Mouse (Mus musculus) intestine, embryonic 15.5 days (tissue): Measurements from ENCODE around the gene Cmah. TPM values are rescaled to one million over a fixed set of nuclear protein-coding genes. Genes with fewer than 3 reads are reported as not detected.
A peak's percentile ranks its signal among the peaks of the same experiment; 100 is the strongest.
"Not testable (repeated sequence)": the region's sequence is repeated elsewhere in the genome, so short reads cannot be mapped to it uniquely, and the experiment has no call there.

Experiments used
- ATAC-seq: fragments of 200-750 bp; cut with Nextera tagmentation; 2 replicates; pipeline ENCODE4 v1.8.0; 2017; ENCODE audit warnings: moderate TSS enrichment, moderate library complexity
- H3K27ac ChIP-seq: fragments of 300-500 bp; sonication (generic); 2 replicates; pipeline ENCODE4 v1.5.1; 2015; ENCODE audit warnings: mild to moderate bottlenecking, inconsistent platforms
- H3K27me3 ChIP-seq: fragments of 300-500 bp; sonication (generic); replicated peaks from 2 replicates; pipeline ENCODE4 v1.6.1; 2015; ENCODE audit warnings: inconsistent platforms
- H3K36me3 ChIP-seq: fragments of 300-500 bp; sonication (generic); 2 replicates; pipeline ENCODE4 v1.6.1; 2015; ENCODE audit warnings: inconsistent platforms
- H3K4me1 ChIP-seq: fragments of 300-500 bp; sonication (generic); replicated peaks from 2 replicates; pipeline ENCODE4 v1.6.1; 2015; ENCODE audit warnings: inconsistent platforms
- H3K4me2 ChIP-seq: fragments of 300-500 bp; sonication (generic); replicated peaks from 2 replicates; pipeline ENCODE4 v1.6.1; 2015; ENCODE audit warnings: mild to moderate bottlenecking, inconsistent platforms
- H3K4me3 ChIP-seq: fragments of 300-500 bp; sonication (generic); replicated peaks from 2 replicates; pipeline ENCODE4 v1.5.1; 2015; ENCODE audit warnings: inconsistent platforms
- H3K9ac ChIP-seq: fragments of 300-500 bp; sonication (generic); 2 replicates; pipeline ENCODE4 v1.6.1; 2015; ENCODE audit warnings: inconsistent platforms
- H3K9me3 ChIP-seq: fragments of 300-500 bp; sonication (generic); 2 replicates; pipeline ENCODE4 v1.6.1; 2016; ENCODE audit warnings: inconsistent platforms
- WGBS: fragments of 180-500 bp; shearing (Covaris S2); methylation state at CpG from one replicate; pipeline ENCODE4 v1.1.7; 2015; 5-methylcytosine and 5-hydroxymethylcytosine counted together
- polyA plus RNA-seq: library from polyadenylated mRNA; unstranded; fragments of >200 nt; fragmentation: Nextera tagmentation; extraction: Ambion mirVana; gene quantifications from 2 replicates; pipeline ENCODE4 v1.2.1, GENCODE M21; 2015

Gene Cmah
- polyA plus RNA-seq, 1 experiment from 2014 or later, result 0.39 TPM

- no peaks in the 10 kb centered on the region for H3K36me3 ChIP-seq
- H3K9ac ChIP-seq, result no peak overlapping the region
- H3K4me1 ChIP-seq, result no peaks in the 10 kb centered on the region
- H3K9me3 ChIP-seq, result no peaks in the 10 kb centered on the region
- WGBS, result 89% methylated on average over 5 of the region's 5 CpGs
- H3K27ac ChIP-seq, result no peak overlapping the region
- no peak overlapping the region for H3K4me3 ChIP-seq
- no peak for ATAC-seq
- H3K4me2 ChIP-seq, result no peak overlapping the region
- no peaks in the 10 kb centered on the region for H3K27me3 ChIP-seq
Observed at GRCm38 (mm10) chr13:24354751-24355150, 27.5 kb downstream of the Cmah start.

DNA sequence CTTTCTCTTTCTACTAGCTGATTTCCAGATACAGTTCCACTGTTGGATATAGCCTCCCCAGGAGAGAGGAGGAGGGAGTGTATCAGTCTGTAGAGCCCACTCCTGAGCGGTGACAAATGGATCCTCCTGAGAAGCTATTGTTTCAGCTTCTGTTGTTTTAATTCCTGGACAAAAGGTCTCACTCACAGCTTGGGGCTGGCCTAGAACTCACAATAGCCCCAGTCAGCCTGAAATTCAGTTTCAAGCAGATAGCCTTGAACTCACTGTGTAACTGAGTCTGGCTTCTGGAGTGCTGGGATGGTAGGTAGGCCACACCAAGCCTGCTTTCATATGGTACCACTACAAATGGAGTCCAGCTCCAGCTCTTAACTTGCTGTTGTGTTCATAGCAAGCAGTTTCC, 32.0 kb downstream of the Cmah start:
- 69% methylated on average over 1 of the region's 1 CpGs for WGBS
- H3K27ac ChIP-seq, result peak overlapping the region; percentile 48; the same call in 1 of the 2 replicates
- H3K4me2 ChIP-seq, result no peak overlapping the region

DNA sequence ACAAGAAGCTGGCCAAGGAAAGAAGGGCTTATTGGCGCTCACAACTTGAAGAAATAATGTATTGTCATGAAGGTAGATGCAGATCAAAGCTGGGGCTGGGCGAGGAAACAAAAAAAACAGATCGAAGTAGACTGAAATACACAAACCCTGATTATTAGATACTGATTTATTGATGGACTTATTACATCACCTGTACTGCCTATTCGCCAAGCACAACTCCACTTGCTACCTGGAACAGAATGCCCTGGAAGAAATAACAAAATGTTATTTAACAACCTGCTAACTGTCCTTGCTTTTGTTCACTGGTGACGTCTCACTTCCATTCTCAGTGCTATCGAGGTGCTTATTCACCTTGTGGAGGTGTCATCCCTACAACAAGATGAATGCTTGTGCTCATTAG, 38.0 kb downstream of the Cmah start:
- H3K36me3 ChIP-seq, result no peaks in the 10 kb centered on the region
- H3K9me3 ChIP-seq, result no peaks in the 10 kb centered on the region
- no peak overlapping the region for H3K4me2 ChIP-seq
- no peaks in the 10 kb centered on the region for H3K4me1 ChIP-seq
- WGBS, result 92% methylated on average over 6 of the region's 6 CpGs
- no peak overlapping the region for H3K4me3 ChIP-seq
- no peak overlapping the region for H3K27ac ChIP-seq
- H3K27me3 ChIP-seq, result no peaks in the 10 kb centered on the region
- ATAC-seq, result no peak
- H3K9ac ChIP-seq, result no peak overlapping the region

More for the DNA sequence above, 32.0 kb downstream of the Cmah start:
- H3K36me3 ChIP-seq, result no peaks in the 10 kb centered on the region
- no peak overlapping the region for H3K4me3 ChIP-seq
- no peaks in the 10 kb centered on the region for H3K9me3 ChIP-seq
- no peaks in the 10 kb centered on the region for H3K27me3 ChIP-seq
- ATAC-seq, result no peak
- no peaks in the 10 kb centered on the region for H3K4me1 ChIP-seq
- H3K9ac ChIP-seq, result no peak overlapping the region

DNA sequence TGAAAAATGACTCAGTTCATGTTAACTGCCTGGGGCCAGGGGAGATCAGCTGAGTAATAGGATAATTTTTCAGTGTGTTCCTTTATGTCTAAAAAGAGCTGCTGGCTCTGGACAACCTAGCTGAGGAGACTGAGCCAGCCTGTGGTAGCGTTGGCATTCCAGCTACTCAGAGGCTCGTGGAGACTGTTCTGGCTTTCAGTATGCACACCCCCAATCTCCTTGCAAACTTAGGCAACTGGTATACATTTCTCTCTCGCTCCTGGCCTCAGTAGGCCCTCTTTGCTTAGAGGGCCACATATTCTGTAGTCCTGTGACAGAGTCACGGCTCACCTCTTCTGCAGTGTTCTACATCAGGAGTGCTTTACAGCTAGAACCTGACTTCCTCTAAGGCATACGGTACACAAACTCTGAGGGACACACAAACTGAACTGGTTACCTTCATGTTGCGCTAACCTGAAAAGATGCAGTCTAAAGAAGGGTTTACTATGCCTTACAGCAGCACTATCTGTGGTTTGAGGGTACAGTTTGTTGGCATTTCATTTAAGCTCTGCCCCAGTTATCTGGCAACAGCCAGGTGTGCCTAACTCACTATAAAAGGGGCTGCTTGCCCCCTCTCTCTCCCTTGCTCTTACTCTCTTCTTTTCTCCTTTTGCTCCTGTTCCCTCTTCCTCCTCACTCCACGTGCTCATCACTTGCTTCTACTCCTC, 45.8 kb downstream of the Cmah start:
- H3K9me3 ChIP-seq, result no peaks in the 10 kb centered on the region
- H3K27me3 ChIP-seq, result no peaks in the 10 kb centered on the region
- no peak overlapping the region for H3K4me3 ChIP-seq
- no peak overlapping the region for H3K9ac ChIP-seq
- no peak overlapping the region for H3K27ac ChIP-seq
- ATAC-seq, result no peak
- no peaks in the 10 kb centered on the region for H3K36me3 ChIP-seq
- no peaks in the 10 kb centered on the region for H3K4me1 ChIP-seq
- no peak overlapping the region for H3K4me2 ChIP-seq
- WGBS, result 84% methylated on average over 7 of the region's 7 CpGs

- H3K4me2 ChIP-seq, H3K4me3 ChIP-seq, H3K4me1 ChIP-seq, ATAC-seq, H3K27me3 ChIP-seq, H3K9me3 ChIP-seq, H3K27ac ChIP-seq, H3K36me3 ChIP-seq, H3K9ac ChIP-seq: not testable (repeated sequence)
- WGBS, result 80% methylated on average over 6 of the region's 6 CpGs
Observed at GRCm38 (mm10) chr13:24374606-24375005, 47.4 kb downstream of the Cmah start.

DNA sequence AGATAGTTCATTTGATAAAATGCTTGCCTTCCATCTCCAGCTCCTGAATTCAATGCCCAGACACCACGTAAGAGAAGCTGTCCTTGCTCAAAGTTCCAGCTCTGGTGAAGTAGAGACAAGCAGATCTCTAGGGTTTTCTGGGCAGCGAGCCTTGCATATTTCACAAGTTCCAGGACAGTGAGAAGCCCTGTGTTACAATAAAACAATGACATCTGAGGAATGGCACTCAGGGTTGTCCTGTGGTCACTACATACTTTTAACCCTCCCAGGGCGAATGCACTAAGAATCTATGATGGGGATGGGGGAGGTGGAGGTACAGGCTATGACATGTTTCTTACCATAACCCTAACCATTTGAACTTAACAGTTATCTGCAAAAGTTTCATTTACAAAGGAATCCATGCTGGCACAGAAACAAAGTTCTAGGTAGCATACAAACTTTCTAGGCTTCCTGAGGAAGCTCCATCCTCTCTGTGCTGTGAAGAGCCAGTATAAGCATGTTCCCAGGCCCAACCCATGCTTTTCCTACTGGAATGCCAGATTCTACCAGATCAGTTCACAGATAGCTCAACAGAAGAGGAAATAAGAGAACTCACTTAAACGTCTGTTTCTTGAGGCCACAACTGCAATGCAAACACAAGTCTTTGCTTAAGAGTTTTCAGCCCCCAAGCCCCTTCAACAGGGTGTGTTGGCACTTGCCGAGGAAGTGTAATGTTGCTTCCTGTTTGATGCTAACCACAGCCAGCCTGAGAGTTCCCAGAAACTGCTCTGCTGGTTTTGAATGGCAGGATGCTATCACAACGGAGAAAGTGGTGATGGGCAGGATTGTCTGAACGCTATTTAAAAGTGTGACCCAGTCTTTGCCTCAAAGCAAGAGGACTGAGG, 48.4 kb downstream of the Cmah start:
- Histone ChIP-seq H3K36me3 (no peaks in the 10 kb centered on the region), H3K9me3 (no peaks in the 10 kb centered on the region), H3K4me2 (no peak overlapping the region), H3K9ac (no peak overlapping the region), H3K4me1 (no peaks in the 10 kb centered on the region), H3K4me3 (no peak overlapping the region), H3K27ac (no peak overlapping the region), H3K27me3 (no peaks in the 10 kb centered on the region)
- WGBS, result 61% methylated on average over 7 of the region's 7 CpGs
- no peak for ATAC-seq

- Histone ChIP-seq H3K4me3 (no peak overlapping the region), H3K27me3 (no peaks in the 10 kb centered on the region), H3K4me1 (no peaks in the 10 kb centered on the region), H3K36me3 (no peaks in the 10 kb centered on the region), H3K27ac (no peak overlapping the region), H3K9ac (no peak overlapping the region), H3K9me3 (no peaks in the 10 kb centered on the region), H3K4me2 (no peak overlapping the region)
- ATAC-seq, result no peak
- WGBS, result 75% methylated on average over 6 of the region's 6 CpGs
Observed at GRCm38 (mm10) chr13:24380713-24381112, 53.5 kb downstream of the Cmah start.

DNA sequence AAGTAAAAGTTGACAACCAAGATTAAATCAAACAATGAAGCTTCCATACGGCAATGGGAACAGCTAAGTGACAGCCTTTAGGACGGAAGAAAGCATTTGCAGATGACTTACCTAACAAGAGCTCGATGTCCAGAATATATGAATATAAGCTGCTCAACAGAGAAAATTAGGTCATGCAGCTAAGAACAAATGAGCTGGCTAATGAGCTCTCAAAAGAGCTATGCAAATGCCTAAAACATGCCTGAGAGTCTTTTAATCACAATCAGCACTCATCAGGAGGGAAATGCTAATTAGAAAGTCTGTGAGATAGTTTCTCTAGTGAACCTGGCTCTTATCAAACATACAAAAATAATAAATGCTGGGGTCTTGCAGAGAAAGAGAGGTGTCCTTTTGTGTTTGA, 56.7 kb downstream of the Cmah start:
- 84% methylated on average over 3 of the region's 3 CpGs for WGBS
- no peaks in the 10 kb centered on the region for H3K36me3 ChIP-seq
- H3K4me1 ChIP-seq, result no peaks in the 10 kb centered on the region
- H3K9me3 ChIP-seq, result no peaks in the 10 kb centered on the region
- ATAC-seq, result no peak
- no peak overlapping the region for H3K9ac ChIP-seq
- no peak overlapping the region for H3K4me3 ChIP-seq
- no peak overlapping the region for H3K27ac ChIP-seq
- no peaks in the 10 kb centered on the region for H3K27me3 ChIP-seq
- no peak overlapping the region for H3K4me2 ChIP-seq

DNA sequence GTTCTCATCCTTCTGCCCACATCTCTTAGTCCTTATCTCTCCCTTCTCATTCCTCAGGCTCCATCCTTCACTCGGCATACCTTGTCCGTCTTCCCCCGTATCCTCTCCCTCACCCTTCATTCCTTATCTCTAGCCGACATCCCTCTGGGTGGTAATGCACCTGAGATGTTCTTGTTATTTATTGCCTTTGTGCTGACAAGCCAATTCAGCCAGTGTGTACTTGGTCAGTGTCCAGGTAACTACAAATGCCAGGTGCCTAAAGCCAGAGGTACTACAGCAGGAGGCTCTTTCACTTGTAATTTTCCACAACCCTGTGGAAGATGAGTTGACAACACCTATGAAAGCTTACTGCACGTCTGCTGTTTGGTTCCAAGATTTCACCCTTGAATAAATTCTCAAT, 64.7 kb downstream of the Cmah start:
- ATAC-seq, result no peak
- H3K27me3 ChIP-seq, result no peaks in the 10 kb centered on the region
- H3K9me3 ChIP-seq, result no peaks in the 10 kb centered on the region
- no peak overlapping the region for H3K27ac ChIP-seq
- H3K9ac ChIP-seq, result no peak overlapping the region
- no peaks in the 10 kb centered on the region for H3K36me3 ChIP-seq
- no peak overlapping the region for H3K4me3 ChIP-seq
- 69% methylated on average over 5 of the region's 5 CpGs for WGBS
- H3K4me1 ChIP-seq, result no peaks in the 10 kb centered on the region; the same call in 1 of the 2 replicates
- no peak overlapping the region for H3K4me2 ChIP-seq

GRCm38 (mm10) chr13:24392655-24393054, 65.5 kb downstream of the Cmah start:
- Histone ChIP-seq H3K27me3 (no peaks in the 10 kb centered on the region), H3K36me3 (no peaks in the 10 kb centered on the region), H3K4me3 (no peak overlapping the region), H3K27ac (no peak overlapping the region), H3K9ac (no peak overlapping the region), H3K4me1 (no peaks in the 10 kb centered on the region; the same call in 1 of the 2 replicates), H3K4me2 (no peak overlapping the region), H3K9me3 (no peaks in the 10 kb centered on the region)
- WGBS, result 58% methylated on average over 4 of the region's 4 CpGs
- no peak for ATAC-seq

DNA sequence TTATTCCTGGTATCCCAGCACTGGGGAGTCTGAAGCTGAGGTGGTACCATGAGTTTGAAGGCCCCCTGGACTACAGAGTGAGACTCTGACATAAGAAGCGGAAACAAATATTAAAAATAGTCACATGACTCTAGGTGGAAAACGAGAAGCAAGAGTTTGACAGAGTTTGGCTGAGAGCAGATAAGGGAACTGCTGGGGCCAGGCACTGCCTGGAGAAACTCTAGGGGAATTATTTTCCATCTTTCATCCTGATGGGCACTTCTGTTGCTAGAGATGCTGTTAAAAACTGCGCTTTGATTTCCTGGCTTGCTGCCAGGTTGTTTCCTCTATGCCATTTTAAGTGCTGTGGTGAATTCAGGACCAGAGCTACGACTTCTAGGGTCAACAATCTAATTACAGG, 65.9 kb downstream of the Cmah start:
- Histone ChIP-seq H3K27me3 (no peaks in the 10 kb centered on the region), H3K4me1 (no peaks in the 10 kb centered on the region; the same call in 1 of the 2 replicates), H3K27ac (no peak overlapping the region), H3K9me3 (no peaks in the 10 kb centered on the region), H3K4me2 (no peak overlapping the region), H3K9ac (no peak overlapping the region), H3K36me3 (no peaks in the 10 kb centered on the region), H3K4me3 (no peak overlapping the region)
- no peak for ATAC-seq
- 32% methylated on average over 4 of the region's 4 CpGs for WGBS

DNA sequence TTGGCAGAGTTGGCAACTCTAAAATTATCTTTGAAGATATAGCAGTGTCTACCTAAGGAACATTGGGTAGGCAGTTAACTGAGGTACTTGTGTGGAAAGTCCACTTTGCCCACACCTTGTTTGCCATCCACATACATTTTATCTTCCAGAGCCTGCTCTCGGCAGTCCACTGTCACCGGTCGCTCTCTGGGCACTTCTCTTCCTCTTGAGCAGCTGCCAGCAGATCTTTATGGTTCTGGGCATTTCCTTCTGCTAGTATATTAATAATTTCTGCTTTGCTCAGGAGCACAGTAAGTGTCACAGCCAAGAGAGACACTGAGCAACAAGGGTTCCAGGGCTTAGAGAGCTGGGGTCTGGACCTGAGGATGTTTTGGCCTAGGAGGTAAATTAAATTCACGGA, 68.6 kb downstream of the Cmah start:
- Histone ChIP-seq H3K36me3 (no peaks in the 10 kb centered on the region), H3K9me3 (no peaks in the 10 kb centered on the region), H3K4me3 (no peak overlapping the region), H3K4me2 (no peak overlapping the region), H3K4me1 (no peaks in the 10 kb centered on the region; the same call in 1 of the 2 replicates), H3K27me3 (no peaks in the 10 kb centered on the region), H3K27ac (no peak overlapping the region), H3K9ac (no peak overlapping the region)
- no peak for ATAC-seq
- 78% methylated on average over 4 of the region's 4 CpGs for WGBS
